Mouse (Mus musculus): ENCODE results near the gene Tspan5.

Gene Tspan5

DNA sequence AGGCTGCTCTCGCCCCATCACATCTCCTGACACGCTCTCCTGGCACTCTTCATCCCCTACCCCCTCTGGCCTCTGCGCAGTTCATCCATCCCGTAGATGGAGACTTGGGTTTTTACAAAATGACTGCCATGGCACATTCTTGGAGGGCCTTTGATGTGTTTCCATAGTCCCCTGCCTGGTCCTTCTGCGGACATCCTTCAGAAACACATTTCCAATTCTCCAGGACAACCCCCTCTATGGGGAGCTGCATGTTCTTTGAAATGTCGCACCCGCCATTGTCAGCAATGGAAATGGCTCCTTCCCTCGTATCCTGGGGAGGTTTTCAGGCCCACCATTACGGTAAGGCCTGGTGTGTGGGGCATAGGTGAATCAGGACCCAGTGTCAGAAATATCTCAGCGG is 134.4 kb downstream of the Tspan5 start:
- DNase-seq (ENCODE audit: low read depth, low spot score): no peak

DNA sequence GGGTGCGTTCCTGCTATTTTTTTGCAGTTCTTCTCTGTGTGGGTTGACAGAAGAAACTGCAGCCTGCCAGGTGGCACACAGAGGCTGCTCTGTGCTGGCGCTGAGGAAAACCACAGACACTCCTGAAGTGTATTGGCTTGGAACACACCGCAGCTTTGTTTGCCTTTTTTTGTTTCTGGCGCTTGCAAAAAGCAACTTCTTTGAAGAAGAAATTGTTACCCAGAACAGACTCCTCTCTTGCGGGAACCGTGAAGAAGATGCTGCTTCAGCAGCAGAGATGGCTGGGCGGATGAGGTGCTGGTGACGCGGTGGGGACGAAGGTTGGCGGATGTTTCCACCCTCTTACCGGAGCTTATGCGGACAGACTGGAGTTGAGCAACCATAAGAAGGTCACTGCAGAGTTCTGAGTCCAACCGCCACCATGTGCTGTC is 135.0 kb downstream of the Tspan5 start:
- DNase-seq (ENCODE audit: low read depth, low spot score): no peak

DNA sequence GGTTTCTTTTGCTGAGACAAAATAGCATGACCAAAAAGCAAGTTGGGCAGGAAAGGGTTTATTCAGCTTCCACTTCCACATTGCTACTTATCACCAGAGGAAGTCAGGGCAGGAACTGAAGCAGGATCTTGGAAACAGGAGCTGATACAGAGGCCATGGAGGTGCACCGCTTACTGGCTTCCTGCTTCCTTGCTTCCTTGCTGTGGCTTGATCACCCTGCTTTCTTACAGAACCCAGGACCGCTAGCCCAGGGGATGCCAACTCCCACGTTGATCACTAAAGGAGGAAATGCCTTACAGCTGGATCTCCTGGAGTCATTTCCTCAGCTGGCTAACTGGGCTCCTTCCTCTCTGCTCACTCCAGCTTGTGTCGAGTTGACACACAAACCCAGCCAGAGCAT is 135.7 kb downstream of the Tspan5 start:
- DNase-seq (ENCODE audit: low read depth, low spot score): no peak

DNA sequence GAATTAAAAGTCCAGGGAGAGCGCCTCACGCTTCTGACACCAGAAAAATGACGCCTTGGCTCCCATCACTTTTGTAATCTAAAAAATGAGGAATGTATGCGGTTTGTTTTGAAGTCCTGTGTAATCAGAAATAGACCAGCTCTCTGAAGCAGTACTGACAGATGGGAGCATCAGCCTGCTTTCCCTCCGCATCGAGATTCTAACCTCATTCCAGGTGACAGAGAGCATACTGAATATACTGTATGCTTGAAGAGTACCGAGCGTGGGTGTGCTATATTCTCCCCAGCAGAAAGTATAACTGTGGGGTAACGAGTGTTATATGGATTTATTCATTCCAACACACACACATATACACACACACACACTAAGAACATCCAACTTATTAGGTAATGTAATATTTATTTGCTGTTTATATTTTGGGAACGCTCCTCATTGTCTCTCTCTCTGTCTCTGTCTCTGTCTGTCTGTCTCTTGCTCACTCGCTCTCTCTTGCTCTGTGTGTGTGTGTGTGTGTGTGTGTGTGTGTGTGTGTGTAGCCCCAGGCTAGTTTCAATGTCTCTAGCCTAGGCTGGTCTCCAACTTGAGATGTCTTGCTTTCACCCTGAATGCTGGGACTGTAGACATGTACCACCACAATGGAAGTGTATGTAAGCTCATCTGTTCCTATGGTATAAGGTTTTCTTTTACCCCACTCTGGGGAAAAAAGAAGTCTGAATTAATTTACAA is 139.2 kb downstream of the Tspan5 start:
- no peak for DNase-seq (ENCODE audit: low read depth, low spot score)

DNA sequence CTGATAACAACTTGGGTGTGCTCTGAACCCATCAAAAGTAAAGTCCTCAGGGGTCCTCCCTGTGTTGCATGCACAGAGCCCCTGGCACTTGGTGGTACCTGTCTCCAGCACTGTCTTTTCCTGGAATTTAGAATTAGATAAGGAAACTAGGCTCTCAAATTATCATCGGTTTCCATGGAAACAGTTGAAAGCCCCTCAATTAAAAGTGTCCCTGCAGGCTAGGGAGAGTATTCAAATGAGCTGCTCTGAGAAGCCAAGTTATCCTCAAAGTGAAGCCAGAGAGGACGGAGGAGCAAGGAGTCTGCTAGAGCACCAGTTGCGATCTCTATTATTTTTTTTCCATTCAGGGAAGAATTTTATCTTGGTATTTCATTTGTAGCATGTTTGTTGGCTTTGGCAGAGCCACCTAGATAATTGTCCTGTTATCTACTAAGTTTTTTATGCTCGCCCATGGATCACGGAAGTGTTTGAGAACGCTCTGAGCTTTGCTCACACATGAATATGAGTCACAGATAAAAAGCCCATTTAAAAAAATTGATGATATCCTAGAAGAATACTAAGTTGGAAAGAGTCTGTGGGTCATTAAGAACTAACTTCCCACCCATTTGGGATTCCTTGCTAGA is 139.8 kb downstream of the Tspan5 start:
- DNase-seq (ENCODE audit: low read depth, low spot score): no peak

DNA sequence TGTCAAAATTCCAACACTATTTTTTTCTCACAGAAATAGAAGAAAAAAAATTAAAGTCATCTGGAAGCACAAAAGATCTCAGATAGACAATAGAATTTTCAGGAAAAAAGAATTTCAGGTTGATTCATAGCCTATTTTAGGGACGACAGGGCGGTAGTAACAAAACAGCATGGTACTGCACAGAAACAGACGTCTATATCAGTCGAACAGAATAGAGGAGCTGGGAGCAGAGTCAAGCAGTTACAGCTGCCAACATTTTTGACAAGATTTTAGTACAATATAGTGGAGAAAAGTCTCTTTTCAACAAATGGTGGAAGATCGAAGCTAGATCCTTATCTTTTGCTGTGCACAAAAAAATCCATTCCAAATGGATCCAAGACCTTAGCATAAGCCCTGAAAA is 144.1 kb downstream of the Tspan5 start:
- no peak for DNase-seq (ENCODE audit: low read depth, low spot score)

DNA sequence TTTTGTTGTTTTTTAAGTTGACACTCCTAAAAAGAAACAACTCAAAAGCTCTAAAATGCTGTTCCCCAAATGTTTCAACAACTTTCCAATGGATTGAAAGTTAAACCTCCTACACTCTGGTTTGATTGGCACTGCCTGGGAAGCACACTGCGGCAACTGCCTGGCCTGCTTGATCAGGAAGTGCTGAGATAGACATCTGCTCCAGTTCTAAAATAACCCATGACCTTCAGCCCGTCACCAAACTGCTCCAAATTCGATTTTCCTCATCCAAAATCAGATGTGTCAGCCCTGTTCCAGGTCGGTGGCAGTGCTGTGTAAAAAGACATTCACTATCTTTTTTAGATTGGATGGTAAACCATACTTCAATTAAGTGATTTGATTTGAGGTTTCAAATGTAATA is 147.2 kb downstream of the Tspan5 start:
- DNase-seq (ENCODE audit: low read depth, low spot score): no peak

DNA sequence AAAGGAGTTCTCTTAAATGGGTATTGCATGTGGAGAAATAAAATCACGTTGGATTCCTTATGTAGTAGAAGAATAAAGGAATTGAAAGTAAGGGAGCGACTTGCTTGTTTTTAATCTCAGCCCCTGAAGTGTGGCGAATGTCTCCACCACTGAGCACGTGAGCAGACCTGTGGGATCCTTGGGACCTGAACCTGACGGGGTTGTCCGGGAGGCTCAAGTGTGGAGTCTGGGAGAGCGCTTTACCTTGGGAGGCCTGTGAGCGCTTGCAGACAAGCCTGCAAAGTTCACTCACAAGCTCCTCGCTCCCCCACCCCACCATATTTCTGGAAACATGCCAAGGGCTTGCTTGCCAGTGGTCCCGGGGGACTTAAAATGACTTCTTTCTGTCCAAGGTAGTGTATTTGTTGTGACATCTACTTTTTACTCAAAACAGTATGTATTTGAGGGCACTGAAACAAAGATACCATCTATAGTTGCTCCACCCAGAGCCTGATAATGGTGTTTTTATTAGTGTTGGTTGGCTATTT is 147.8 kb downstream of the Tspan5 start:
- DNase-seq (ENCODE audit: low read depth, low spot score): no peak

DNA sequence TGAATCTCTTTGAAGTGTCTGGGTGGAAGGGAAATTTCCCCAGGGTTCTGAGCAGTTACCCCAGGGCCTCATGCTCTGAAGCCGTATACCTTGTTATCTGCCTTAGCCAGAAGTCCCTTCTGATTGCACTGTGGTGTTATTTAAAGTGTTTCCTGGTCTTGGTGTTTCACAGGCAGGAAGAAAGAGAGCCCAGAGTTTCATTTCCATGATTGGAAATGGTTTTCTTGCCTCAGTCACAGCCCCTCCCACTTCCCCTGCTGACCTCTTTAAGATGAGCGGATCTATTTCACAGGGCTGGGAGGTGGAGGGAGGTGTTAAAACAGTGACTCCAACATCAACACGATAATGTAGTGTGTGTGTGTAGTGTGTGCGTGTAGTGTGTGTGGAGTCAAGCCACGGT is 151.5 kb downstream of the Tspan5 start:
- DNase-seq (ENCODE audit: low read depth, low spot score): no peak

DNA sequence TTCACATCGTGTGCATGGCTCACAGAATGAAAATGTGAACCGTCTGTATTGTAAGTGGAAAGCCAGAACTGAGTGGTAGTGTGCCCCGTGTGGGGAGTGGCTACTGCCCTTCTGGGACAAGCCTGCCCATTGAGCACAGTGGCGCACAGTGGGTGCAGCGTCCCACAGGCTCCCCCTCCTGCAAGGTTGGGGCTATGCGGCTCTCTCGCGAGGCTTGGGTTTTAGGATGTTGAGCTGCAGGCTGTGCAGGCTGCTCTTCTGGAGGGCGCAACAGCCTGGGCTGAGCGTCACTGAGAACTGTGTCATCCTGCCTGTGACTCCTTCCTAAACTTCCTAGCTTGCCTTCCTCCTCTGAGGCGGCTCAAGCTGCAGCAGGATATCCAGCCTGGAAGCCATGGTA is 155.5 kb downstream of the Tspan5 start:
- DNase-seq (ENCODE audit: low read depth, low spot score): no peak

DNA sequence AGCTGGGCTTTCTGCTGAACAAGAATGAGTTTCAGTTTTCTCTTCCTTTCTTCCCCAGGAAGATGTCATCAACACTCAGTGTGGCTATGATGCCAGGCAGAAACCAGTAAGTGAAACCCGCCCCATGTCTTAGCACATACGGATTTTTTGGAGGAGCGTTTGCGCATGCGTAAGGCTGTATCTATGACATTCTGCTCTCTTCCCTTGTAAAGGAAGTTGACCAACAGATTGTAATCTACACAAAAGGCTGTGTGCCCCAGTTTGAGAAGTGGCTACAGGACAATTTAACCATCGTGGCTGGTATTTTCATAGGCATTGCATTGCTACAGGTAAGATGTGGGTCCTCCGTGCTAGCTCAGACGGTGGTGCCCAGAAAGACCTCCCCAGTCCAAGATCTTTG is 156.1 kb downstream of the Tspan5 start:
- DNase-seq (ENCODE audit: low read depth, low spot score): no peak

DNA sequence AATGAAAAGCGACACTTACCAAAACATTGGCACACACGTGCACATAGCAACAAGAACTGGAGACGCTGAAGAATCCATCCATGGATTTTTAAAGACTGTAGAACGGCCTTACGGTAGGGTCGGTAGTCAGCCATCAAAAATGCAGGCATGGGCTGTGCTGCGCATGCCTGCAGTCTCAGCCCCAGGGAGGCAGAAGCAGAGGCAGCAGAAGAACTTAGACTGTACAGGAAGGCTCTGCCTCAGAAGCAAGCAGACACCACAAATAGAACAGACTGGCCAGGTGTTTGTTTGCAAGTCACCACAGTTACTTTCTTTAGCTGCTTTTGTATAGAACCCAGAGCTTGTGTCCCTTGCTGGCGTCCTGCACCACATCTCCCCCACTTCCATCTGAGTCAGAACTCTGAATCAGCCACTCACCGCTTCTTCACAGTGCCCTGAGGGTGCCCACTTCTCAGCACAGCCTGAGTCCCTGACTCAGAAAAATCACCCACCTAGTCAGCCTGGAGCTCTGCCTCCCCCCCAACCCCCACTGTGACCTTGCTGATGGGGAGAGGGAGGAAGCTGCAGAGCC is 158.7 kb downstream of the Tspan5 start:
- DNase-seq (ENCODE audit: low read depth, low spot score): no peak

DNA sequence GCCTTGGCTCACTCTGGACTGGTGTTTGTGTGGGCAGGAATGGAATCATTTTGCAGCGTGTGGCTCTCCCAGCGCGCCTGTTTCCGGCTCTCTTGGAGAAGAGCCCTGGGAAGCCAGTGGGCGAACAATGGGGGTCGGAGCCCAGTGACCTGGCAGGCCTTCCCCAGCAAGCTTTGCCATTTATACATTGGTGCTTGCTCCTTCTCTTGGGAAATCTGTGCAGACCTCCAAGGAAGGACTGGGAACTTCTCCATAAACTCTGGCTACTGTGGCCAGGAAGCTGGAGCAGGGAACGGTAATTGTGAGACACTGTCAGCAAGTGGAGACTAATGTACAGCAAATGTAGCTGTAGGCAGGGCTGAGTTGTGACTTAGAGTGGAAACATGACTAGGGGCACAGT is 163.7 kb downstream of the Tspan5 start:
- DNase-seq (ENCODE audit: low read depth, low spot score): no peak

DNA sequence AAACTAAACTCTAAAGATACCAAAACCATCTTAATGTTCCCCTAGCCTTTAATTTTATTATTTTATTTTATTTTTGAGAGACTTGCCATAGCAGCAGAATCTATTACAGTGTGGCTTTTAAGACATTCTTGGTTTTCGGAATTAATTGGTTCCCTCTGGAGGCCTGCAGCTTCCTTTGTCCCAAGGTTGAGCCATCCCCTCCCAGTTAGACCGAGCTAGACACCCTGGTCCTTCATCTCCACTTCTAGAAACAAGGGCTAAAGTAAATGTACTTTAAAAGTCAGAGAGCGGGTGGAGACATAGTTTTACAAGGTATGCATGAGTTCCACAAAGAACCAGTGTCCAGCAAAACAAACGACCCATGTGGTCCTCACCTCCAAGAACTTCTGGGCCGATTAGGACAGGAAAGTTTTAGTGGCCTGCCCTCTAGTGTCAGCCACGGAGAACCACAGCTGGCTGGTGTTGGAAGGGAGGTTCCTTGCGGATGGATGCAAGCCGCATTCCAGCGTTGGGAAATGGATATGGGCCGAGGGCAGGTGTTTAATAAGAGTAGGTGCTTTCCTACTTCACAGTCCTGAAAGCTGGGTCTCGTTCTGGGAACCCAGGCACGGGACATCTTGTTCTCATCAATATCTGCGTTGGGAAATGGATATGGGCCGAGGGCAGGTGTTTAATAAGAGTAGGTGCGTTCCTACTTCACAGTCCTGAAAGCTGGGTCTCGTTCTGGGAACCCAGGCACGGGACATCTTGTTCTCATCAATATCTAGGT is 164.3 kb downstream of the Tspan5 start:
- DNase-seq (ENCODE audit: low read depth, low spot score): no peak

DNA sequence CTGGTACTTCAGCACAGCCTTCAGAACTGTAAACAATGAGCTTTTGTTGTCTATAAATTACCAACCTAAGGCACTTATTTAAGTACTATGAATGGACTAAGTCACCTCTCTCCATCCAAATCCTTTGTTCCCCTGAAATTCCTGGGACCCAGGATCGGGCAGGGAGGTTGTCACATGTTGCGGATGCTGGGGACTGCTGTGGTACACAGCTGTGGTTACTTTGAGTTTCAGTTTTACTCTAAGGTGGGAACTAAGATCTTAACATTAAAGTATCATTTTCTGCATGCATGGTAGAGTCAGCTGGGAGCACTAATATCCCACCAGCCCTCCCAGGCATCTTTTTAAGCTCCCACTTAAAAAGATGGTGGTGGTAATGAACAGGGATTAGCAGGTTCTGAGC is 167.3 kb downstream of the Tspan5 start:
- DNase-seq (ENCODE audit: low read depth, low spot score): no peak

DNA sequence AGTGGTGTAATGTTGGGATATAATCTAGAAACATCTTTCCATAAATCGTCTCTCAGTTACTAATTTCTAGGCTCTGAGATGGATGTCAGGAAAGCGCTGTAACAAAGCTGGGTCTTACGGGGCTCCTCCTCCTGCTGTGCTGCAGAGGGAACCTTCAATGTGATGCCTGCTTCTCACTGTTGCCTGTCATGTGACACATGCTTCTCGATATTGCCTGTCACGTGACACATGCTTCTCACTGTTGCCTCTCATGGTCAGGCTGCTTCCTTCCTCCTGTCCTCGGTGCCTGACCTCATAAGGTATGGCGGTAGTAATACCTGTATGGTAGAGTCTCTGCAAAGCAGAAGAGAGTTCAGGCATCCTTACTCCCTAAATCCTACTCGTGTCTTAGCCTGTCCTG is 170.5 kb downstream of the Tspan5 start:
- DNase-seq (ENCODE audit: low read depth, low spot score): no peak

DNA sequence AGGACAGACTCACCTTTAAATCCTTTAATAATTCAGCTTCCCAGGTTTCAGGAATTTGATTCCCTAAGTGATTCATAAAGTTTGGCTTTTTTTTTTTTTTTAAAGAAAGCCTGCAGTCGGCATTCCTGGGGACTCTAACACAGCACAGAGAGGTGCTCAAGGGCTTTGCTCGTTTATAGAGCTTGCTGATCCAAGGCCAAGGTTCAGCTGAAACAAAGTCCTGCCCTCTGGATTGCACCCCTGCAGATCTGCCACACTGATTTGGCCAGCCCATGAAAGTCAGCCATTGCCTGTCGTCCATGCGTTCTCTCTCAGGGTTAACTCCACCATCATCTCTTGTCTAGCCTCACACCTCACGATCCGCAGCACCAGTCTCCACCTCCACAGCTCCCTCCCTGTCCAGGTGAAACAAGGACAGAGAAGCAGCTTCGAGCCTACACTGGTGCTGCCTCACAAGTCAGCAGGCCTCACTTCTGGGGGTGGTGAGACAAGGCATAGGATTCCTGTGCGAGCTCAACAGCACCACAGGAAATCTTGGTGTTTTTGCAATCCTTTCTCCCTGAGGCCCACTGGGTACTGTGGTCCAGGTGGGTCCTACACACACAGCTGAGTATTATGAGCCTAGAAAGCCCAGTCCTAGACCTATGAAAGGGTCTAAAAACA is 172.8 kb downstream of the Tspan5 start:
- no peak for DNase-seq (ENCODE audit: low read depth, low spot score)

DNA sequence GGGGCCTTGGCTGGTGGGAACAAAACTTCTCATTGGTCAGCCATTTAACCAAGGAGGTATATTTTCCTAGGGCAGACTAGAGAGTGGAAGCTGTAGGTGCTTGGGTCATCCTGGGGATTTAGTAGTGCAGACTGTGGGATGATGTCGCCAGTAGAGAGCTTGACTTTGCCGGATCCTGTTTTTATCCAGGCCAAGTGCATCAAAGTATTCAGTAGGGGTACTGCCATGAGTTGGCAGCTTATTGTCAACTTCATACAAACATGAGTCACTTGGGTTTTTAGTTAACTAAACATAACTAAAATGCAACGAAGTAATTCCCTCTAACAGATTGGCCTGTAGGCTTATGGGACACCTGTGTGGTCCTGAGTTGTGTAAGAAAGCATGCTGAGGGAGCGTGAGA is 174.6 kb downstream of the Tspan5 start:
- no peak for DNase-seq (ENCODE audit: low read depth, low spot score)

DNA sequence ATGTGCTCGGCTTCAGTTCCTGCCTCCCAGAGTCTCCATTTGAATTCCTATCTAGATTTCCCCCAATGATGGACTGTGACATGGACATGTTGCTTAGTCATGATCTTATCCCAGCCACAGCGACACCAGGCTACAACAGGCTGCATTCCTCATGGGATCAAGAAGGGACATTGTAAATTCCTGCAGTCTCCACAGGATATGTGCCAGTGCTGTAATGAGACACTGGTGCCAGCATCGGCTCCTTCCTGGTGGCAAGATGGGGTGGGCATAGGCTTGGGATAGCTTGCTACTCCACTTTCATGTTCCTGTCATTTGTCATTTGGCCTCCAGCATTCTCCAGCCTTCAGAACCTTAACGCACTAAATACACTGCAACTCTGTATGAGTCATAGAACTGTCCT is 175.0 kb downstream of the Tspan5 start:
- DNase-seq (ENCODE audit: low read depth, low spot score): no peak

DNA sequence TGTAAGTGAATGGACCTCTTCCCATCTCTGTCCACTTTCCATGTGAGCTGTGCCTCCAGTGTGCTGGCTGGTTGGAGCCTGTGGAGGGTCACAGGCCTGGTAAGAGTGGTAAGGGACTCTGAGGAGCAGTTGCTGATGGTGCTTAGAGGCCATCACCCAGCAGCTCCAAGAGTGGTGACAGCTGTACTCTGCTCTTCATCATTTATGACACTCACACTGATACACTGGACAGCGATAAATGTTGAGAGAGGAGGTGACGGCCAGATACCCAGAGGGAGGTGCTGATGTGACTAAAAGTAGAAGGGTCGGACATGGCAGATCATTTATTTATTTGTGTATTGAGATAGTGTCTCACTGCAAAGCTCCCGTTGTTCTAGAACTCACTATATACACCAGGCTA is 176.2 kb downstream of the Tspan5 start:
- DNase-seq (ENCODE audit: low read depth, low spot score): no peak

DNA sequence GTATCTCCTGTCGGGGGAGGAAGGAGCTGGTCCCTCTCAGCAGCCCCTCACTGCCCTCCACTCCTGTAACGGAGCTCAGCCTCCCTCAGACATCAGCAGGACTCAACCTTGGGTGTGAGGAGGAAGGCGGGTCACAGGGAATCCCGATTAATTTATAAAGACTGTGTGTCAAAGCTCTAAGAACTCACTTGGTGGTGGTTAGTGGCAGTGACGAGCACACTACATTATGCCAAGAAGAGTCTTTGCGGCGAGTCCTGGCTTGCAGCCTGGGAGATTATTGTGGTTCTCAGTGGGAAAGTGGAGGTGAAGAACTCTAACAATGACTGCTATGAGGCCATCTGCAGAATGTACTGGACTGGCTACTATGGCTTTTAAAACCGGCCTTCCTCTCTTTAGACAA is 184.2 kb downstream of the Tspan5 start:
- DNase-seq (ENCODE audit: low read depth, low spot score): no peak

DNA sequence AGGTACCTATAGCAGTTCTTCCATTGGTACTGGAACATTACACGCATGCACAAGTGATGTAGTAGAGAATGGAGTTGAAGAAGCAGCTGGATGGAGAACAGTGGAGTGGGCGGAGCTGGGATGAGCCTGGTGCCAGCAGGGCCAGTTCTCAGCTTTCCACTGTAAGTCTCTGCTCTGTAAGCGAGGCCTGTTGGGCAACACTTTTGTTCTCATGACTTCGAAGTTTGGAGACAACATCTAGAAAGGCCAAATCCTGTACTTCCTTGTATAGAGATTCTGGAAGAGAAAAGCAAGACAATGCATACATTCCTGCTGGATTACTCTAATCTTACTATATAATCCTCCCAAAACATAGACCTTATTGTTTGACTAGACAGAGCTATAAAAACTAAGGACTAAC is 185.4 kb downstream of the Tspan5 start:
- DNase-seq (ENCODE audit: low read depth, low spot score): no peak
